Mouse (Mus musculus): ENCODE results near the gene Arf6. TPM values are rescaled to one million over a fixed set of nuclear protein-coding genes. Genes with fewer than 3 reads are reported as not detected.

Gene Arf6
- polyA plus RNA-seq, 1 experiment = 87.3 TPM

DNA sequence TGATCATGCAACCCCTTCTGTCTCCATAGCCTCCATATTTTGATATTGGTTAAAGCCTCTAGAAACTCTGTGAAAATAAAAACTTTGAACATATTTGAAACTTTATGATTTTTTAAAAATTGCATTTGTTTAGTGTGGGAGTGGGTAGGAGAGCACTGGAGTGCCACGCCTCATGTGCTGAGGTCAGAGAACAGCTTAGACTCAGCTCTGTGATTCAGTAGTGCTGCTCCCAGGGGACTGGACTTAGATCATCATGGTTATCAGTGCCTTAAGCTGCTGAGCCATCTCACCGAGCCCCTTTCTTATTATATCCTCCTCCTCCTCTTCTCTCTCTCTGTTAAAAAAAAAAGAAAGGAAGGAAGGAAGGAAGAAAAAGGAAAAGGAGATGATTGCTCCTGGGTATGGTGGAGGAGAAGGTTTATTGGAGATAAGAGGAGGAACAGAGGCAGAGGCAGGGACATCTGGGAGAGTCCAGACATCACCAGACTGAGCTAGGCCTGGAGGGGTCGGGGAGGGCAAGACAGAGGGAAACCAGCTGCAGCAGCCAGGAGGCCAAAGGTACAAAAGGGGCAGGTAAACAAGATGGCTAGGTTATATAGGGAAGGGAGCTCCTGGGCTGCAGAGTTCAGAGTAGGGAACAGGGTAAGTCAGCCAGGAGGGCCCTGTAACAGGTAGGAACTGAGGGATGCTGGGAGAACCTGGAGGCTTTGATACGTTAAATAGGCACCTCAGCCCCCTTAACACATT is 43.0 kb downstream of the Arf6 start:
- TF ChIP-seq CEBPB (IDR thresholded peaks at IDR 0.05; ENCODE audit: low read depth) = no peak
- TF ChIP-seq MYOD1 (IDR thresholded peaks at IDR 0.05; ENCODE audit: control insufficient read depth, insufficient read length, low read depth) = no peak
- TF ChIP-seq CTCF (IDR thresholded peaks at IDR 0.05; ENCODE audit: control insufficient read depth, insufficient read depth, insufficient read length) = no peak
- TF ChIP-seq USF1 (IDR thresholded peaks at IDR 0.05; ENCODE audit: low read depth) = no peak
- no peak for TF ChIP-seq FOSL1 (IDR thresholded peaks at IDR 0.05; ENCODE audit: insufficient read depth, low read length, poor library complexity, severe bottlenecking)
- no peak for TF ChIP-seq MYOG (IDR thresholded peaks at IDR 0.05; ENCODE audit: control insufficient read depth, extremely low read depth, insufficient read length)
- no peak for TF ChIP-seq MAX (IDR thresholded peaks at IDR 0.05)
- H3K27me3 ChIP-seq (ENCODE audit: control insufficient read depth, insufficient read depth, insufficient read length) = no peaks in the 10 kb centered on the region
- no peak overlapping the region for H3K4me3 ChIP-seq (ENCODE audit: insufficient read depth, poor library complexity, severe bottlenecking)
- H3K36me3 ChIP-seq (ENCODE audit: control insufficient read depth, insufficient read depth) = no peaks in the 10 kb centered on the region
- no peaks in the 10 kb centered on the region for H3K79me2 ChIP-seq (ENCODE audit: control insufficient read depth, insufficient read depth)
- no peaks in the 10 kb centered on the region for H3K79me3 ChIP-seq (ENCODE audit: low read depth)
- H3ac ChIP-seq (ENCODE audit: control insufficient read depth, insufficient read length, low read depth) = no peak overlapping the region

DNA sequence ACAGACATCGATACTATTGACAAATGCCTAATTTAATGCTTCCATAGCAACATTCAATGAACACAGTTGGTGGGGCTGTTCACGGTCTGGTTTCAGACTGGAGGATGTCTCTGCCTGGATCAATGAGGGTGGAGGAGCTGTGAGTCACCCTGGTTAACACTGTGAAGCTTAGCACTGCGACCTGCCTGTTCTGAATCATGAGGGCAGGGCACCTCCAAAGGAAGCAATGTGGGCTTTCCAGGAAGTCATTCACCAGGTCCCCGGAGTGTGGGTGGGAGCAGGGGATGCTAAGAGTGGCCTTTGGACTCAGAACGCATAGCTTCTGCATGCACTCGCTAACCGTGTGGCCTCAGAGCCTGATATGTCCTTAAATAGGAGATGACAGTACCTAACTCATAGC is 44.8 kb downstream of the Arf6 start:
- Histone ChIP-seq H3K79me2 (ENCODE audit: control insufficient read depth, insufficient read depth) (no peaks in the 10 kb centered on the region), H3K36me3 (ENCODE audit: control insufficient read depth, insufficient read depth) (no peaks in the 10 kb centered on the region), H3K4me3 (ENCODE audit: insufficient read depth, poor library complexity, severe bottlenecking) (no peak overlapping the region), H3K27me3 (ENCODE audit: control insufficient read depth, insufficient read depth, insufficient read length) (no peaks in the 10 kb centered on the region), H3ac (ENCODE audit: control insufficient read depth, insufficient read length, low read depth) (no peak overlapping the region), H3K79me3 (ENCODE audit: low read depth) (no peaks in the 10 kb centered on the region)
- TF ChIP-seq CTCF (IDR thresholded peaks at IDR 0.05; ENCODE audit: control insufficient read depth, insufficient read depth, insufficient read length) = no peak
- TF ChIP-seq USF1 (IDR thresholded peaks at IDR 0.05; ENCODE audit: low read depth) = no peak

DNA sequence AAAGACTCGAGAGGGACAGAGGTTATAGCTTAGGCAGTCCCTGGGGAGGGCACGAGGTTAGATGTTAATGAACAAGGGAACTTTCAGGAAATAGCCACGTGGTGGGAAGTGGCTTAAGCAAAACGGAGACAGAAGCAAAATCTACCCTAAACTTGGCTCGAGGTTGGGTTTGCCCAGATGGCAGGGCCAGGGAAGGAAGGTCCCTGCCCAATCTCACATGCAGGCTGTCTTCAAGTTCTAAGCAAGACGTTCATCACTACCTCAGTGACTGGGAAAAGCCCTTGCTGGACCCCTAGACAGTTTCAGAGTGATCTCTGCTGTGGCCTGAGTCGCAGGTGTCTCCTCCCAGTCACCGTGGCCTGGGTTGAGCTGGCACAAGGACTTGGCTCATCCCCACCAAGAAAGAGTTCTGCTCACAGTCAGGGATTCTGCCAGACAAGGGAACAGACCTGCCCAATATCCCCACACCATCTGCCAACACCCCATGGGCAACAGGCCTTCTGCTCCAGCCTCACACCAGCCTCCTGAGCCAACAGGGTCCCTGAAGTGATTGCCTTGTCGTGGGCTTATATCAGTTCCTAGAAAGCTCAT is 45.8 kb downstream of the Arf6 start:
- H3K4me3 ChIP-seq (ENCODE audit: insufficient read depth, poor library complexity, severe bottlenecking) = no peak overlapping the region
- no peaks in the 10 kb centered on the region for H3K79me2 ChIP-seq (ENCODE audit: control insufficient read depth, insufficient read depth)
- H3ac ChIP-seq (ENCODE audit: control insufficient read depth, insufficient read length, low read depth) = no peak overlapping the region
- H3K36me3 ChIP-seq (ENCODE audit: control insufficient read depth, insufficient read depth) = no peaks in the 10 kb centered on the region
- no peaks in the 10 kb centered on the region for H3K27me3 ChIP-seq (ENCODE audit: control insufficient read depth, insufficient read depth, insufficient read length)
- TF ChIP-seq USF1 (IDR thresholded peaks at IDR 0.05; ENCODE audit: low read depth) = peak; percentile 51
- no peak for TF ChIP-seq MYOG (IDR thresholded peaks at IDR 0.05; ENCODE audit: control insufficient read depth, extremely low read depth, insufficient read length)
- no peaks in the 10 kb centered on the region for H3K79me3 ChIP-seq (ENCODE audit: low read depth)

DNA sequence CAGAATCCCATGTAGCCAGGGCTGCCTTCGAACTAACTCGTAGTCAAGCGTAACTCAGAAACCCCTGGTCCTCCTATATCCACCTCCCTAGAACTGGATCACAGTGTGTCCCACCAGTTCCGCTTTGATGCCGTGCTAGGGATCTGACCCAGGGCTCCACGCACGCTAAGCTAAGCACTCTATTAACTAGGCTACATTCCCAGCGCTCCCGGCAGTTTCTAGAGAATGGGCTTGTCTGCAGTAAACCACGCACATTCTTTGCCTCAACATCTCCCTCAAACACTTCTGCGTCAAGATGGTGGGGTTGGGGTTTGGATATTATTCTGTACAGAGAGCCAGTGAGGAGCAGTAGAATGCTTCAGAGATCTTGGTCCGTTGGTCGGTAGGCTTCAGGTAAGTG is 46.7 kb downstream of the Arf6 start:
- Histone ChIP-seq H3K79me3 (ENCODE audit: low read depth) (no peaks in the 10 kb centered on the region), H3K36me3 (ENCODE audit: control insufficient read depth, insufficient read depth) (no peaks in the 10 kb centered on the region), H3K79me2 (ENCODE audit: control insufficient read depth, insufficient read depth) (no peaks in the 10 kb centered on the region), H3K27me3 (ENCODE audit: control insufficient read depth, insufficient read depth, insufficient read length) (no peaks in the 10 kb centered on the region), H3K4me3 (ENCODE audit: insufficient read depth, poor library complexity, severe bottlenecking) (no peak overlapping the region), H3ac (ENCODE audit: control insufficient read depth, insufficient read length, low read depth) (no peak overlapping the region)
- TF ChIP-seq MAX (IDR thresholded peaks at IDR 0.05) = no peak
- no peak for TF ChIP-seq CTCF (IDR thresholded peaks at IDR 0.05; ENCODE audit: control insufficient read depth, insufficient read depth, insufficient read length)
- TF ChIP-seq CEBPB (IDR thresholded peaks at IDR 0.05; ENCODE audit: low read depth) = no peak
- TF ChIP-seq FOSL1 (IDR thresholded peaks at IDR 0.05; ENCODE audit: insufficient read depth, low read length, poor library complexity, severe bottlenecking) = no peak
- TF ChIP-seq MYOD1 (IDR thresholded peaks at IDR 0.05; ENCODE audit: control insufficient read depth, insufficient read length, low read depth) = no peak
- TF ChIP-seq USF1 (IDR thresholded peaks at IDR 0.05; ENCODE audit: low read depth) = no peak
- TF ChIP-seq MYOG (IDR thresholded peaks at IDR 0.05; ENCODE audit: control insufficient read depth, extremely low read depth, insufficient read length) = no peak

DNA sequence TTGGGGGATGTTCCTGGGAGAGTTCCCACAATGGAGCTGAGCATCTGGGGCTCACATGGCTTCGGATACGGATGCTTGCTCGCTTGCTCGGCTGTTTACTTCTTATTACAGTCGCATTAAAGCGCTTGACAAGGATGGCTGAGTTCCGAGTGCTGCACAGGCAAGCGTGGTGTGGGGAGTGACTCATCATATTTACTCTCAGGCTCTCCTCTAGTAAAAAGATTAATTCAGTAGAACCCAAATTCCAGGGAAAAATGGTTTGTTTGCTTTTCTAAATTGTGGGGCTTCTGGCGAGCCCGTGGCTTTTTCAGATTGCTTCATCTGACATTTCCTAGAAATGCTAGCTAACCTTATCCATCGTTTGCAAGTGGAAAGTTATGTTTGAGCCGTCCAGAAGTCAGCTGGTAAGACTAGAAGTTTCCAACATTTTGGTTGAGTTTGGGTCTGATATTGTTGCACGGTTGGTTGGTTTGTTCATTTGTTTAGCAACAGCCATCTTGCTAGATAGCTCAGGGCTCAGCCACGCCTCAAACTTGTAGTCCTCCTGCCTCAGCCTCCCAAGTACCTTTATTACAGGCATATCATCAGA is 47.2 kb downstream of the Arf6 start:
- H3K36me3 ChIP-seq (ENCODE audit: control insufficient read depth, insufficient read depth) = no peaks in the 10 kb centered on the region
- H3K27me3 ChIP-seq (ENCODE audit: control insufficient read depth, insufficient read depth, insufficient read length) = no peaks in the 10 kb centered on the region
- H3K79me3 ChIP-seq (ENCODE audit: low read depth) = no peaks in the 10 kb centered on the region
- no peak overlapping the region for H3K4me3 ChIP-seq (ENCODE audit: insufficient read depth, poor library complexity, severe bottlenecking)
- no peak overlapping the region for H3ac ChIP-seq (ENCODE audit: control insufficient read depth, insufficient read length, low read depth)
- TF ChIP-seq MYOD1 (IDR thresholded peaks at IDR 0.05; ENCODE audit: control insufficient read depth, insufficient read length, low read depth) (no peak), FOSL1 (IDR thresholded peaks at IDR 0.05; ENCODE audit: insufficient read depth, low read length, poor library complexity, severe bottlenecking) (peak; percentile 23), CEBPB (IDR thresholded peaks at IDR 0.05; ENCODE audit: low read depth) (peak; percentile 92), MAX (IDR thresholded peaks at IDR 0.05) (peak; percentile 70)
- H3K79me2 ChIP-seq (ENCODE audit: control insufficient read depth, insufficient read depth) = no peaks in the 10 kb centered on the region

DNA sequence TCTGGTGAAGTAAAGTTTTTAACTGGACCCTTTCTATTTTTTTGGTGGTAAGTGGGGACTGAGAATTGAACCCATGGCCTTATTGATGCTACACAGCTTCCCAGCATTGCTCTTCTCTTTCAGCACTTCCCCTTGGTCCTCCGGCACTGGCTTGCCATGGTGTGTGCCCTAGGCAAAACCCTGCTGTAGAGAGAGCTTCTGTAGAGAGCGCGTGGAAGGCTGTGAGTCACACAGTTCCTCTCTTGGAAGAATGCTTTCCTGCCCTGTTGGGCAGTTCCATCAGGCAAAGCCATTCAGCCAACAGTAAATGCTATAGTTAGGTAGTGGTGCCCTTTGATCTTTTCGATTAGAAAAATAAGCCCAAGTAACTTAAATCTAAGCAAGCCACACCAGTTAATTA is 47.7 kb downstream of the Arf6 start:
- TF ChIP-seq CTCF (IDR thresholded peaks at IDR 0.05; ENCODE audit: control insufficient read depth, insufficient read depth, insufficient read length) (no peak), MYOD1 (IDR thresholded peaks at IDR 0.05; ENCODE audit: control insufficient read depth, insufficient read length, low read depth) (no peak), MYOG (IDR thresholded peaks at IDR 0.05; ENCODE audit: control insufficient read depth, extremely low read depth, insufficient read length) (no peak), MAX (IDR thresholded peaks at IDR 0.05) (no peak), USF1 (IDR thresholded peaks at IDR 0.05; ENCODE audit: low read depth) (no peak), FOSL1 (IDR thresholded peaks at IDR 0.05; ENCODE audit: insufficient read depth, low read length, poor library complexity, severe bottlenecking) (no peak), CEBPB (IDR thresholded peaks at IDR 0.05; ENCODE audit: low read depth) (no peak)
- no peaks in the 10 kb centered on the region for H3K36me3 ChIP-seq (ENCODE audit: control insufficient read depth, insufficient read depth)
- H3ac ChIP-seq (ENCODE audit: control insufficient read depth, insufficient read length, low read depth) = no peak overlapping the region
- H3K27me3 ChIP-seq (ENCODE audit: control insufficient read depth, insufficient read depth, insufficient read length) = no peaks in the 10 kb centered on the region
- H3K79me2 ChIP-seq (ENCODE audit: control insufficient read depth, insufficient read depth) = no peaks in the 10 kb centered on the region
- no peaks in the 10 kb centered on the region for H3K79me3 ChIP-seq (ENCODE audit: low read depth)
- no peak overlapping the region for H3K4me3 ChIP-seq (ENCODE audit: insufficient read depth, poor library complexity, severe bottlenecking)
